Mouse (Mus musculus) kidney, postnatal 36 days (tissue): ENCODE results near the gene Gatd1.

Experiments used
- DNase-seq, 2 experiments: peaks; one replicate each; pipeline ENCODE4 v3.0.0; 2021 to 2022; ENCODE audit warnings: mixed read lengths in 2 of 2

Gene Gatd1

DNA sequence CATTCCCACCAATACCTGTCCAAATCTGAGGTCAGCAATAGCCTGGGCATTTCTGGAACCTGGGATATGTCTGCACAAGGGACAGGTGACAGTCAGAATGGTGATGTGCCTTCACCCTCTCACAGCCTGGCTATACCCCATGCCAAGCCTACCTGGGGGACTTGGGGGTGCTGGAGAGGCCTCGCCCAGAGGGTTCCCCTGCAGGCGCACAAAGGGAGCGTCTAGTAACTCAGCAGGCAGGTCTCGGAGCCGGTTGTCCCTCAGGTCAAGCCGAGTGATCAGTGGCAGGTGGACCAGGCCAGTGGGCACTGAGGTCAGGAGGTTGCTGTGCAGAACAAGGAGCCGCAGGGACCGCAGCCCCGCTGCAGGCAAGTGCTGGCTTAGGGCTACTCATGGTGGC lies 27.5 kb upstream of the Gatd1 start:
- DNase-seq: no peak

DNA sequence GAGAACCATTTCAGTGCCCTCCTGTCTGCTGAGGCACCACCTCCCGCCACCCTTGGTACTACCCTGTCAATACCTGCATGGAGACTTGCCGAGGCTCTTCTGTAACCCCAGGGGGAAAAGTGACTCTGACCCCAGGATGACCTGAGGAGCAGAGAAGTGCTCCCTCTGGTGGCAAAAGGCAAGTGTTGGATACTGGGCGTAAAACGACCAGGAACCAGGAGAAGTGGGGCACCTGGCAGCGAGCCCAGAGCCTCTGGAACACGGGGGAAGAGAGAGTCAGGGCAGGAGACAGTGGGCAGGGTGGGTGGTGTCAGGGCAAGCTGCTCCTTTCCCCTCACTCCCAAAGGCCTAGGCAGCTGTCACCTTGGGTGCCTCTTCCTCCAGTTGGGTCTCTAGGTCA lies 26.7 kb upstream of the Gatd1 start:
- DNase-seq: peak; percentile 78 to 88

GRCm38 (mm10) chr7:141439811-141440210 lies 25.9 kb upstream of the Gatd1 start:
- no peak for DNase-seq

- no peak for DNase-seq
Observed at GRCm38 (mm10) chr7:141439140-141439679, 25.3 kb upstream of the Gatd1 start.

DNA sequence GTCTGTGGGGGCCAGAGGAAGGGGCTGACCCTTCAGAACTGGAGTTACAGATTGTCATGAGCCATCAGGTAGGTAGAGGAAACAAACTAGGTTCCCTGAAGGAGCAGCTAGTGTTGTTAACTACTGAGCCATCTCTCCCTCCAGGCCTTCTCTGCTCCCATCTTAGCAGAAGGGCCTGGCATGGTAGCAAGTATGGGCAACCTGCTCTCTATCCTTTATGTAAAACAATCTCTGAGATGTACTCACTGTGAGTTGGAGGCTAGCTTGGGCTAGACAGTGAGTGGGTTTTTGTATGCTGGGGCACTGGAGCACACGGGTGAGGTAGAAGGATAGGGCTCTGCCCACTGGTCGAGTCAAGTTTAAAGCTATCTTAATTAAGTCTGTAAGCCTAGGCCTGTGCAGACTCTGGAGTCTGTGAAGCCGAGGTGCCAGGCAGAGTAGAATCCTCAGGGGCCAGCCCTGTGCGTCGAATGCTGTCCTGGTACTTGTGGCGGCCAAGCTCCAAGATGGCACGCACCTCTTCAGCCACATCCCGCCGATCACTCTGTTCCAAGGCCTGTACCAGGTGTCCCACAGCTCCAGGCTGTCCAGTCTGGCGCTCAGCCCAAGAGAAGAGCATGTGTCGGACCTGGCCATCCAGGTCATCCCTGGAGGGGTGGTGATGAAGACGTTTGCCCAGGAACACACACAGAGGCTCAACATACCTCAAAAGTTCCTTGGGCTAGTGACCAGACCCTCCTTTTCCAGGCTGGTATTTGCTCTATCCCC lies 24.4 kb upstream of the Gatd1 start:
- no peak for DNase-seq

- peak; percentile 81 to 91 for DNase-seq
Observed at GRCm38 (mm10) chr7:141437178-141438120, 23.5 kb upstream of the Gatd1 start, which contains the start of gene Slc25a22. Gene Slc25a22 (minus strand): TSS chr7:141437892.

GRCm38 (mm10) chr7:141436523-141436892 lies 22.6 kb upstream of the Gatd1 start:
- no peak for DNase-seq

DNA sequence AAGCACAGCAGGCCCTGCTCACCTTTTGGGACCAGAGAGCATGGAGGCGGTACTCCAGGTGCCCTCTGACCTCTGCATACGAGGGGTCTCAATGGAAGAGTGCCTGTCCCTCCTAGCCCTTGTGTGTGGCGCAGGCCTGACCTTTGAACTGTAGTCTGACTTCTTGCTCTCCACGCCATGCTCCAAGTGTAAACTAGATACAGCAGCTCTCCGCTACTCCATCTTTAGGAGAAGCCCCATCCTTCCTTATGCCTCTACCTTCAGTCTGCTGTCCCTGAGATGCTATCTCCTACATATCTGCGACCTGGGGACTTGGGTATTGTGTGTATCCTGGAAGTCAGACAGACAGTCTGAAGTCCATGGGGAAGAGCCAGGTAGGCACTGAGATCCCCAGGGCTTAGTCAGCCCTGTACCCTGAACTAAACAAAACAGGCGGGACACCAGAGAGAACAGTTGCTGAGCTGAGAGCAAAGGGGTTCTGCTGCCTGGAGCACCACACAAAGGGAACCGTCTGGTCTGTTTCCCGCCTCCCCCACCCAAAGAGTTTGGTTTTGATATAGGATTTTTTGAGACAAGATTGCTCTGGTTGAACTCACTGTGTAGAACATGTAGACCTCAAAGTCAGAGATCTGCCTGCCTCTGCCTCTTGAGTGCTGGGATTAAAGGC lies 22.1 kb upstream of the Gatd1 start:
- peak in 1 of 2 experiments; percentile 47 for DNase-seq

GRCm38 (mm10) chr7:141435129-141435855 lies 21.4 kb upstream of the Gatd1 start:
- peak; percentile 65 to 76 for DNase-seq

GRCm38 (mm10) chr7:141434464-141434863 lies 20.5 kb upstream of the Gatd1 start:
- DNase-seq: peak; percentile 56 to 59

DNA sequence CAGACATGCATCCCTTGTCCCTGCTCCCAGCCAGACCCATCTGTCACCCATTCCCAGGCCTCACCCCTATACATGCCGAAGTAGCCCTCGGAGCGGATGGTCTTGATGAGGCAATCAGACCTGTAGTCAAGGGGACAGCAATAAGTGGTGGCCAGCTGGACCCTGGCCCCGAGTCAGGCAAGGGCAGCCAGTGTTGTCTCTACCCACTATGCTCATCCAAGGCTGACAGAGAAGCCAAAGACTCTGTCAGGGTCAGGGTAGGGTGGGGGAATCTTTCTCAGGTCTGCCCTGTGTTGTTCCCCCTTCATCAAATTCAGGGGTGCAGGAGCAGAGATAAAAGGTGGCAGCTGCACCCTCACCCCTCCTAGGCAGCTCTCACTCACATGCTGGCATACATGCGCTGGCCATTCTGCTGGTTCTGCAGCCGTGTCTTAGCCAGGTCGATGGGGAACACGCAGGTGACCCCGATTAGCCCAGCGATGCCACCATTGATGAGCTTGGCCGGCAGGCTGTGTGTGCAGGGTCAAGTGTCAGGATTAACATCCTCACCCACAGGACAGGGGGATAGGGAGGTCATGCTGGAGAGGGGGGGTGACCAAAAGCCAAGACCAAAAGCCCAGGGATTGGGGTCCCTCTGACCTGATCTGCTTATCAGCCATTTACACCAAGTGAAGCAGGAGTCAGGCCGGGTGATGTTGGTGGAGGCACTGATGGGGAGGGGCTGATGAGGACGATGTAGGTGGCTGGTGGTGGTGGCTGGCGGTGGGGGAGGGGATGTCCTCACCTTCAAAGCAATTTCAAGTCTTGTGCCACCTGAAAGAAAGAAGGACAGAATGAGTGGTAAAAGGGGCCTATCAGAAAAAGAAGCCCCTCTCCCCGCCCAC lies 19.8 kb upstream of the Gatd1 start:
- no peak for DNase-seq

DNA sequence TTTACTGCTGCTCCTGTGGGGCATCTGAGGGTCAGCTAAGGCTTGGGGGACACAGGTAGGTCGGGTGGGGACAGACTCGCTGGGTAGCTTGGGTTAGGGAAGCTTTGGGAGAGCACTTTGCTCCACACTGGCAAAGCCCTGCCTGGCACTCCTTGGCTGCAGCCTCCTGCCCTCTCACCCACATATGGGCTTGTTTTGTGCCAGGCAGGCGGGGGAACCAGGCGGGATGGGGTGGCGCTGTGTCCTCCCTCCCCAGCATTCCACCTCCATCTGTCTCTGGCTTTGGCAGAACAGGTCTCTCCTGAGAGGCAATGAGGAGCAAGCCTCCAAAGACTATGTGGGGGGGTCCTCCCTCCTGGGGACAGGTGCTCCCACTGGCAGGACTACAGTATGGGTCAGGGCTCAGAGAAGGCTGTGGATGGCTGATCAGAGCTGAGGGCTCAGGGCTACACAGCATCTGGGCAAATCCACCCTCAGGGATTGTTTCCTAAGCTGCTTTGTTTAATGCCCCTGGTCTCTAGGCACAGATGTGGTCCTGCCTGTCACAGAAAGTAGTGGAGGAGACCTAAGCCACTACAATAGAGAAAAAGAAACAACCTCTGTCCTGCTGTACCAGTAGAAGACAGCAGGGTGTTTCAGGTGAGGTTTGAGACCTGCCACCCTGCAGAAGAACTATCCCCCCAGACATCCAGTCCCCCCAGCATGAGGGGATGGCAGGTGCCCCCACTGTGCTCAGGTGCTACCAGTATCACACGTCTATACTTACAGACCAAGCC lies 19.0 kb upstream of the Gatd1 start:
- DNase-seq: peak; percentile 80 to 87

DNA sequence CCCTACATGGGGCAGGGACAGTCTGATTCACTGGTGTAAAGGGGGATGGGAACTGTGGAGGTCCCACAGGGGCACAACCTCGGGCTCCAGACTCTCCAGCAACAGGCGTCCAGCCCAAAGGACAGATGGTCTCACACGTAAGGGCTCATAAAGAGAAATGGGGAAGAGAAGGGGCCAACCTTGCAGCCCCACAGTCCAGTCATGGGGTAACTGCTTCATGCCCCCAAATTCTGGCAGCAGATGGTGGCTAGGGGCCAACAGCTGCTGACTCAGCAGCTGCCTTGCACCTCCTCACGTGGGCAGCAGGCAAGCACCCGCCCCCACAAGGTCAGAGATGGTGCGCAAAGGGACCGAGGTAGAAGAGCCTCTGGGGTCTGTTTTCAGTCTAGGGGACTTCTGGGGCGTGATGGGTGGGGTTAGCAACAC lies 18.3 kb upstream of the Gatd1 start:
- peak; percentile 71 to 73 for DNase-seq

- DNase-seq: no peak
Observed at GRCm38 (mm10) chr7:141431434-141432185, 17.7 kb upstream of the Gatd1 start.

- DNase-seq: no peak
Observed at GRCm38 (mm10) chr7:141430585-141431240, 16.8 kb upstream of the Gatd1 start.

- no peak for DNase-seq
Observed at GRCm38 (mm10) chr7:141429840-141430584, 16.1 kb upstream of the Gatd1 start.

GRCm38 (mm10) chr7:141429310-141429709 lies 15.4 kb upstream of the Gatd1 start, which contains the start of gene Cend1:
Gene Cend1 (minus strand): TSS chr7:141429491.
- peak; percentile 61 to 76 for DNase-seq

- no peak for DNase-seq
Observed at GRCm38 (mm10) chr7:141428701-141429100, 14.8 kb upstream of the Gatd1 start.
